Mouse (Mus musculus) frontal cortex, postnatal 25 days (tissue): ENCODE measurements at regions not wholly inside any gene's neighbourhood (a gene's known extent, or its start where the extent isn't known, plus 50 kb on each side); places are given as distances from the start of the nearest gene placed in this dataset.

Experiments
- DNase-seq, 2 experiments: peaks; one replicate each; pipeline ENCODE4 v3.0.0; 2022; ENCODE audit warnings: low spot score in 2 of 2

- DNase-seq, result no peak
These were observed 99.1 kb upstream of the Trp63 start for GRCm38 (mm10) chr16:25584337-25585069.

- DNase-seq, result no peak
These were observed 98.5 kb upstream of the Trp63 start for GRCm38 (mm10) chr16:25585070-25585454.

GRCm38 (mm10) chr16:25585953-25586352 is 97.6 kb upstream of the Trp63 start:
- DNase-seq, result peak in 1 of 2 experiments; percentile 12

GRCm38 (mm10) chr16:25587879-25588347 is 95.7 kb upstream of the Trp63 start:
- DNase-seq, result peak in 1 of 2 experiments; percentile 15

GRCm38 (mm10) chr16:25597435-25597834 is 86.1 kb upstream of the Trp63 start:
- no peak for DNase-seq

- no peak for DNase-seq
These were observed 80.4 kb upstream of the Trp63 start for GRCm38 (mm10) chr16:25603121-25603520.

- no peak for DNase-seq
These were observed 68.3 kb upstream of the Trp63 start for GRCm38 (mm10) chr16:25615229-25615628.

GRCm38 (mm10) chr16:25615646-25616045 is 67.9 kb upstream of the Trp63 start:
- no peak for DNase-seq

- DNase-seq, result no peak
These were observed 64.7 kb upstream of the Trp63 start for GRCm38 (mm10) chr16:25618898-25619297.

GRCm38 (mm10) chr16:25622651-25623050 is 60.9 kb upstream of the Trp63 start:
- no peak for DNase-seq

- DNase-seq, result no peak
These were observed 59.5 kb upstream of the Trp63 start for GRCm38 (mm10) chr16:25623986-25624623.

GRCm38 (mm10) chr16:25629750-25630149 is 53.8 kb upstream of the Trp63 start:
- no peak for DNase-seq

GRCm38 (mm10) chr16:25631139-25631716 is 52.3 kb upstream of the Trp63 start:
- no peak for DNase-seq
